Mouse (Mus musculus) E14TG2a.4 (cell line): Measurements from ENCODE around the gene Bmper.

Experiments used
- H3K27me3 ChIP-seq: 2 replicates; pipeline ENCODE4 v1.6.1; 2014; ENCODE audit warnings: low read length, control low read depth; ENCODE audit not compliant: insufficient read depth
- H3K36me3 ChIP-seq: 2 replicates; pipeline ENCODE4 v1.6.1; 2014; ENCODE audit warnings: low read length, control low read depth; ENCODE audit not compliant: insufficient read depth
- H3K4me1 ChIP-seq: replicated peaks from 2 replicates; pipeline ENCODE4 v1.6.1; 2014; ENCODE audit warnings: low read depth, low read length, control low read depth
- H3K4me3 ChIP-seq: replicated peaks from 2 replicates; pipeline ENCODE4 v1.5.1; 2014; ENCODE audit warnings: mild to moderate bottlenecking, low read length
- H3K9me3 ChIP-seq: 2 replicates; pipeline ENCODE4 v1.6.1; 2014; ENCODE audit warnings: low read length, control low read depth
- CTCF ChIP-seq: conservative IDR thresholded peaks from 2 replicates; pipeline ENCODE4 v1.5.1; 2014; ENCODE audit warnings: low read length
- NANOG ChIP-seq: IDR thresholded peaks from 2 replicates; pipeline ENCODE4 v1.6.1; 2014; ENCODE audit warnings: borderline replicate concordance, low read length, mixed read lengths
- POU5F1 ChIP-seq: IDR thresholded peaks from 2 replicates; pipeline ENCODE4 v1.6.1; 2014; ENCODE audit warnings: low read length, borderline replicate concordance

The Bmper gene

GRCm38 (mm10) chr9:23305681-23306080, 82.8 kb downstream of the Bmper start:
- Histone ChIP-seq H3K9me3 (no peaks in the 10 kb centered on the region), H3K27me3 (no peaks in the 10 kb centered on the region), H3K36me3 (no peaks in the 10 kb centered on the region), H3K4me3 (no peak overlapping the region), H3K4me1 (no peaks in the 10 kb centered on the region)
- TF ChIP-seq CTCF: no peak
- no peak for TF ChIP-seq NANOG
- TF ChIP-seq POU5F1: no peak

GRCm38 (mm10) chr9:23306226-23306625, 83.3 kb downstream of the Bmper start:
- Histone ChIP-seq H3K4me3 (no peak overlapping the region), H3K27me3 (no peaks in the 10 kb centered on the region), H3K4me1 (no peaks in the 10 kb centered on the region), H3K36me3 (no peaks in the 10 kb centered on the region), H3K9me3 (no peaks in the 10 kb centered on the region)
- no peak for TF ChIP-seq CTCF

- H3K27me3 ChIP-seq: no peaks in the 10 kb centered on the region
- TF ChIP-seq CTCF: no peak
- no peaks in the 10 kb centered on the region for H3K9me3 ChIP-seq
- H3K36me3 ChIP-seq: no peaks in the 10 kb centered on the region
- H3K4me1 ChIP-seq: no peaks in the 10 kb centered on the region
- H3K4me3 ChIP-seq: no peak overlapping the region
Observed at GRCm38 (mm10) chr9:23307835-23308234, 85.0 kb downstream of the Bmper start.

- Histone ChIP-seq H3K4me3 (no peak overlapping the region), H3K4me1 (no peaks in the 10 kb centered on the region), H3K27me3 (no peaks in the 10 kb centered on the region), H3K9me3 (no peaks in the 10 kb centered on the region), H3K36me3 (no peaks in the 10 kb centered on the region)
- TF ChIP-seq NANOG: no peak
Observed at GRCm38 (mm10) chr9:23310953-23311352, 88.1 kb downstream of the Bmper start.

- Histone ChIP-seq H3K4me1 (no peaks in the 10 kb centered on the region), H3K9me3 (no peaks in the 10 kb centered on the region), H3K4me3 (no peak overlapping the region), H3K27me3 (no peaks in the 10 kb centered on the region), H3K36me3 (no peaks in the 10 kb centered on the region)
- TF ChIP-seq CTCF (no peak), NANOG (no peak), POU5F1 (no peak)
Observed at GRCm38 (mm10) chr9:23311956-23312355, 89.1 kb downstream of the Bmper start.

GRCm38 (mm10) chr9:23312877-23313276, 90.0 kb downstream of the Bmper start:
- H3K9me3 ChIP-seq: no peaks in the 10 kb centered on the region
- no peaks in the 10 kb centered on the region for H3K36me3 ChIP-seq
- no peaks in the 10 kb centered on the region for H3K27me3 ChIP-seq
- no peak overlapping the region for H3K4me3 ChIP-seq
- TF ChIP-seq CTCF: no peak
- no peak for TF ChIP-seq NANOG
- no peak for TF ChIP-seq POU5F1
- H3K4me1 ChIP-seq: no peaks in the 10 kb centered on the region

- Histone ChIP-seq H3K4me3 (no peak overlapping the region), H3K27me3 (no peaks in the 10 kb centered on the region), H3K36me3 (no peaks in the 10 kb centered on the region), H3K4me1 (no peaks in the 10 kb centered on the region), H3K9me3 (no peaks in the 10 kb centered on the region)
- TF ChIP-seq POU5F1 (no peak), NANOG (no peak), CTCF (no peak)
Observed at GRCm38 (mm10) chr9:23315631-23316330, 92.9 kb downstream of the Bmper start.

GRCm38 (mm10) chr9:23327830-23328229, 105.0 kb downstream of the Bmper start:
- H3K4me1 ChIP-seq: no peaks in the 10 kb centered on the region
- TF ChIP-seq NANOG (no peak), CTCF (no peak), POU5F1 (no peak)
- H3K36me3 ChIP-seq: no peaks in the 10 kb centered on the region
- no peaks in the 10 kb centered on the region for H3K9me3 ChIP-seq
- H3K27me3 ChIP-seq: no peaks in the 10 kb centered on the region
- H3K4me3 ChIP-seq: no peak overlapping the region

- TF ChIP-seq CTCF (no peak), POU5F1 (no peak), NANOG (no peak)
- Histone ChIP-seq H3K9me3 (no peaks in the 10 kb centered on the region), H3K36me3 (no peaks in the 10 kb centered on the region), H3K27me3 (no peaks in the 10 kb centered on the region), H3K4me1 (no peaks in the 10 kb centered on the region), H3K4me3 (no peak overlapping the region)
Observed at GRCm38 (mm10) chr9:23333041-23333622, 110.3 kb downstream of the Bmper start.
